Mouse (Mus musculus) embryo, embryonic 11.5 days (tissue): ENCODE results near the gene Hyal3.
"Not testable (repeated sequence)": the region's sequence is repeated elsewhere in the genome, so short reads cannot be mapped to it uniquely, and the experiment has no call there.

Source experiments
- DNase-seq: peaks from one replicate; pipeline ENCODE4 v3.0.0-alpha.2; 2012; ENCODE audit warnings: low read depth, low spot score

The Hyal3 gene

DNA sequence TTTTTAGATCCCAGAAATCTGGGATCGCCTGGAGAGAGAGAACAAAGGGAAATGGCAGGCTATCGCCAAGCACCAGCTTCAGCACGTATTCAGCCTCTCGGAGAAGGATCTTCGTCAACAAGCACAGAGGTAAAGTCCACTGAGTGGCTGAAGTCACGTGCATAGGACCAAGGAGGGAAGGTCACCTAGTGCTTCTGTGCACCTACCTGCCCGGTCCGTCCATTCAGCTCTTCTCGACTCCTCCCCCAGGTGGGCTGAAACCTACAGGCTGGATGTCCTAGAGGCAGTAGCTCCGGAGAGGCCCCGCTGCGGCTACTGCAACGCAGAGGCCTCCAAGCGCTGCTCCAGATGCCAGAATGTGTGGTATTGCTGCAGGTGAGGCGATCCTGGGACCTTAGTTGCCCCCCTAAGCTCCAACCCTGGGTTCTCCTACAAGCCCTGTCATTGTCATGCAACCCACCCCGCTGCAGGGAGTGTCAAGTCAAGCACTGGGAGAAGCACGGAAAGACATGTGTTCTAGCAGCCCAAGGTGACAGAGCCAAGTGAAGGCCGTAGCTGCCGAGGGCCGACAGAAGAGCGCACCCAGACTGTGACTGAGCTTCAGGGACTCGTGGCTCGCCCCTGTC lies 30.0 kb upstream of the Hyal3 start:
- no peak for DNase-seq

DNA sequence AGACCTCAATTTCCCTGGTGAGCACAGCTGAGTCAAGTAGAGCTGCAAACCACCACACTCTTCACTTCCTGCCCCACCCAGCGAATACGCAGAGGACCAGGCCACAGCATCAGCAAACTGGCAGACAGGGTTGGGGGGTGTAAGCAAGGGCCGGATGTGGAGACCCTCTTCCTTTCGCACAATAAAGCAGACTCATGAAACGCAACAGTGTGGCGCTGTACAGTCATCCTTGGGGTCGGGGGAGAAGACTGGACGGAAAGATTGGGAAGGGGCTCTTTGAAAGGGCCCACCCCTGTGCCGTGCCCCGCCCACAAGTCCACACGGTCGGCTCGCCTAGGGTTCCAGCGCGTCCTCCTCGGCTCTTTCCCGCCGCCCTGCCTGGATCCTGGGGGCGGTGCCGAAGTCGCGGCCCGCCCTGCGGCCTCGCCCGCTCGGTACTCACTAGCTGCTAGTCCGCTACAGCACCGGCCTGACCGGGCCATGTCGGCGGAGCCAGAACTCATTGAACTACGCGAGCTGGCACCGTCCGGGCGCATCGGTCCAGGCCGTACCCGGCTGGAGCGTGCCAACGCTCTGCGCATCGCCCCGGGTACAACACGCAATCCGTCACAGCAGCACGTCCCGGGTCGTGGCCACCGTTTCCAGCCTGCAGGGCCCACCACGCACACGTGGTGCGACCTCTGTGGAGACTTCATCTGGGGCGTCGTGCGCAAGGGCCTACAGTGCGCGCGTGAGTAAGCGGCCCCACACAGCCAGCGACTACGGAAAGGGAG lies 29.3 kb upstream of the Hyal3 start, which contains the start of gene Rassf1:
TSS of gene Rassf1 (plus strand) at position 439 of the 773 bp plus-strand sequence.
- peak; percentile 54 for DNase-seq

- no peak for DNase-seq
These were observed 28.7 kb upstream of the Hyal3 start for GRCm38 (mm10) chr9:107551890-107552355.

DNA sequence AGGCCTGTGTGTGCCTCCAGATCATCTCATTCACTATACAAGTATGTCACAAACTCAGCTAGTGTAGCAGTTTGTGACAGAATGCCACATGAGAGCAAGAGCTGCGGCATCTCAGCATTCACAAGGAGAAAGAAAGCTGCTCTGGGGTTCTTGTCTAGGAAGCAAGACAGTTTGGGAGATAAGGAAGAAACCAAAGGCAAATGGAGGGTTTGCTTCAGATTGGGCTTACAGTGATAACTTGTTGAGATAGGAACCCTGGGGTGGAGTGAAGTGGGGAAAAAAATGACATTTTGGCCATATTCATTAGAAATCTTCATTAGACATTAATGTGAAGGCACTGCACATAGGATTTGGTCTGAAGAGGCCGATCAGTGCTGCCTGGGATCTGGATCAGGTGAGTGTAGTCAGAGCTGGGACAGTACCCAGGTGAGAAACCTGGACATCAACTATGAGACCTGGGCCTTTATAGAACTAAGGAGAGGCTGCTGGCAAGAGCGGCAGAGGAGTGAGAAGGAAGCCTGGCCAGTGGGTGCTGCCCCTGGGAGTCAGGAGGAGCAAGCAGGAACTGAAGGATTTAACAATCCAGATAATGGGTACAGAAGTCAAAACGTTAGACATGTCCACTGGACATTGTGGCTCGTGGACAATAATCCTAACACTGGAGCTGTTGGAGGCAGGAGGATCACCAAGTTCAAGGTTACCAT lies 27.8 kb upstream of the Hyal3 start:
- DNase-seq = no peak

DNA sequence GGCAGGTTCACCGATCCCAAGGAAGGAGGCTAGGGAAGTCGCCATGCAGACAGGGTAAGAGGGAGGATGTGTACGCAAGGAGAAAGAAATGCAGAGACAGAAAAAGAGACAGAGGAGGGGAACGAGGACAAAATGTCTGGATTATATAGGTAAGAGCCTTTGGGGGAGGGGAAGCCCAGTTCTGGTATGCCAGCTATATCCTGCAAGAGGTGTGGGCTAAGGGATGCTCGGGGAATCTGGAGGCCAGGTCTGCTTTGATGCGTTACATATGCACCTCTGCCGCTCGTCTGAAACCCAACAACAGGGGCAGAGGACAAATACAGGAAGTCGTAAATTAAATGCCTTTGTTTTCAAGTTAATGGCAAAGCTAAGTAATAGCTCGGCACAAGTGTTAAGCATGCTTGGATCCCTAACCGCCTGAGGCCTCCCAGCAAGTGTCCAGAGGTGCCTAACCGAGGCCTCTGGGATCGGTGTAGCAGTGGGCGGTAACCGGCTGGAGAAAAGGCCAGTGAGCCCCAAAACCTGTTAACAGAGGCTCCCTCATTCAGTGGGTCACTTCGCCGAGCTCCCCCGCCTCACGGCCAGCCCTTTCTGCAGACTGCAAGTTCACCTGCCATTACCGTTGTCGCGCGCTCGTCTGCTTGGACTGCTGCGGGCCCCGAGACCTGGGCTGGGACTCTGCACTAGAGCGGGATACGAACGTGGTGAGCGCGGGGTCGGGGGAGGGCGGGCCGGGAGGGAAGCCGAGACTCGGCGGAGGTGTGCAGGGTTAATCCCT lies 26.9 kb upstream of the Hyal3 start:
- no peak for DNase-seq

DNA sequence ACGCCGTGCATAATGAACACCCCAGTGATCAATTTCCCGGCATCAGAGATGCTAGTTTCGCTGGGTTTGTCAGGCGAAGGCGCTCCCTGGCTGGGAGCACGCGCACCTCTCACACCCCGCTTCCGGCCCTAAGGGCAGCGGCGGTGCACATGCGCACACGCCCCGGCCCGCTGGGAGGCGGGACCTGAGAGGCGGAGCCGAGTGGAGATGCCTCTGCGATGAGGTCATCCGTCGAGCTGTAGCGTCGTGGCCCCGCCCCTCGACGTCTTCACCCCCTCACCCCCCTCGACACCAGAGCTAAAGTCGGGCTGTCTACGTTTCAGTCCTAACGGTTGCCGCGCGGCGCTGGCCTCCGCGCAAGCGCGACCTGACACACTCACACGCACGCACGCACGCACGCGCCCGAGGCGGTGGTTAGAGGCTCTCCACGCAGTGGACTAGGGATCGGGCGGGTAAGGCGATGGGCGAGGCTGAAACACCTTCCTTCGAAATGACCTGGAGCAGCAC lies 26.2 kb upstream of the Hyal3 start:
- DNase-seq = peak; percentile 99

DNA sequence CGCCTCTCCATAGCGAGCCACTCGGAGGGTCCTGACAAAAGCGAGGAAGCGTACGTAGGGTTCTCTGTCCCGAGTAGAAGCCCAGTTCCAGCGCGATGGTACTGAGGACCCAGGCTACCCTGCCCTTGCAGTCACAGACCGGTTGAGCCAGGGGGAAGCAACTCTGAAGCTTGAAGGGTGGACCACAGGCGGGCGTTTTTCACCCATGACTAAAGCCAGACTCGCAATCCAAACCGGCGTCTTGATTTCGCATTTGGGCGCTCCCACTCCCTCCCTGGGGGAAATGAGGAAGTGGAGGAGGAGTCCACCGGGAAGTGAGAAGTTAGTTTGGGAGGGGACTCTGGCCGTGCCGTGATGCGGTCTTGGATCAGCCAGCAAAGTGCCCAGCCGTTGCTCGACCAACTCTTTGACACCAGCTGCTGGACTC lies 25.6 kb upstream of the Hyal3 start:
- DNase-seq = no peak

- DNase-seq = no peak
These were observed 24.9 kb upstream of the Hyal3 start for GRCm38 (mm10) chr9:107555701-107556100.

DNA sequence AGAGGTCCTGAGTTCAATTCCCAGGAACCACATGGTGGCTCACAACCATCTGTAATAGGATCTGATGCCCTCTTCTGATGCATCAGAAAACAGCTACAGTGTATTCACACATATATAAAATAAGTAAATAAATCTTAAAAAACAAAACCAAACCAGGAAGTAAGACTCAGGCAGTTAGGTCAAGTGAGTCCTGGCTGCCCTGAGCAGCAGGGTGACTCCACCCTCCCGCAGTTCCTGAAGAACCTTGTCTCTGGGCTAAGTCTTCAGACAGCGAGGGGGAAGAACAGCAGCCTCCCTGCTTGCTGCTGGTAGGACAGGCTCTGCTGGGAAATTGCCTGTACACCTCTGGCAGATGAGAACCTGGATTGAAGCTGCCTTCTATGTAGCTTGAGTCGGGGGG lies 24.3 kb upstream of the Hyal3 start:
- no peak for DNase-seq

DNA sequence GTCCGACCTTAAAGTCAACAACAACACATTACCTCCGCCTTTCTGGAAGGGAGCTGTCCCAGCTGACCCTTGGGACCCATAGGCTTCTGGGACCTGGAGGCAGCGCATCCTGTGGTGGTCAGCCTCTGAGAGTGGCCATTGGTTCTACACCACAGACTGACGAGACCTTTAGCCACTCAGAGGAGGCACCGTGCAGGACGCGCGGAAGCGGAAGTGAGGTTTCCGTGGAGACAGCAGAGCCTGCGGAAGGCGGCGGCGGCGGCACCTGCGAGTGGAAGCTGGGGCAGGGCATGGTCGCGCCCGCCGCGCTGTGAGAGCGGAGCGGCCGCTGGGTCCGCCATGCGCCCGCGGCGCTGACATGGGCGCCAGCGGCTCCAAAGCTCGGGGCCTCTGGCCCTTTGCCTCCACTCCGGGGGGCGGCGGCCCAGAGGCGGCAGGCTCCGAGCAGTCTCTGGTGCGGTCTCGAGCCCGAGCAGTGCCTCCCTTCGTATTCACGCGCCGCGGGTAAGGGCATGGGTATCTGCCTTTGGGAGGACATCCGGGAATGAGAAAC lies 17.5 kb upstream of the Hyal3 start, which contains the start of gene Tusc2:
TSS of gene Tusc2 (plus strand) at position 227 of the 553 bp plus-strand sequence.
- DNase-seq = peak; percentile 88

GRCm38 (mm10) chr9:107565556-107565955 lies 15.1 kb upstream of the Hyal3 start:
- DNase-seq = not testable (repeated sequence)

GRCm38 (mm10) chr9:107566041-107566709 lies 14.4 kb upstream of the Hyal3 start:
- no peak for DNase-seq

- no peak for DNase-seq
These were observed 13.8 kb upstream of the Hyal3 start for GRCm38 (mm10) chr9:107566855-107567254.

GRCm38 (mm10) chr9:107567702-107568319 lies 12.8 kb upstream of the Hyal3 start, which contains the start of gene Hyal2:
Hyal2 (plus strand) TSS chr9:107567945.
- DNase-seq = no peak

GRCm38 (mm10) chr9:107568331-107569261 lies 12.0 kb upstream of the Hyal3 start:
- DNase-seq = peak; percentile 84

- DNase-seq = peak; percentile 51
These were observed 11.3 kb upstream of the Hyal3 start for GRCm38 (mm10) chr9:107569270-107569669.

- DNase-seq = no peak
These were observed 10.6 kb upstream of the Hyal3 start for GRCm38 (mm10) chr9:107570016-107570415.

- DNase-seq = no peak
These were observed 9.8 kb upstream of the Hyal3 start for GRCm38 (mm10) chr9:107570845-107571244.
